Mouse (Mus musculus): ENCODE results near the gene Ccdc32.

The Ccdc32 gene

GRCm38 (mm10) chr2:119015604-119016180 is 13.5 kb downstream of the Ccdc32 start:
- no peak for DNase-seq (ENCODE audit: low spot score)

GRCm38 (mm10) chr2:119014989-119015388 is 14.2 kb downstream of the Ccdc32 start:
- no peak for DNase-seq (ENCODE audit: low spot score)

GRCm38 (mm10) chr2:119009376-119009775 is 19.8 kb downstream of the Ccdc32 start:
- DNase-seq (ENCODE audit: low spot score): no peak

DNA sequence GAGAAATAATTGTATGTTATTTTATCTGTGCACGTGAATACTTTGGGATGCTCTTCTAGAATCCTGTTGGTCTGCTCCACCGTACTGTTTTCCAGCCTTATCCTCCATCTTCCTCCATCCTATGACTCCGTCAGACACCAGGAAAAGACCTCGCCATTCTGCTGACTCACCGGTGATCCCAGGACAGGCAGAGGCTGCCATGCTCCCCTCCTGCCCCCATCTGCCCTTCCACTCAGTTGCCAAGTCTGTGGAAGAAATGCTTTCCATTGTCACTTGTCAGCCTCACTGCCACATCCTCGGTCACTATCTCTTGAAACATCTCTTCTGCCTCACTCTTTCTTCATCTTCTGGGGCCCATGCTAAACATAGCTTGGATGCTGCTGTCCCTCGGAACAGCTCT is 22.3 kb downstream of the Ccdc32 start:
- DNase-seq (ENCODE audit: low spot score): no peak

DNA sequence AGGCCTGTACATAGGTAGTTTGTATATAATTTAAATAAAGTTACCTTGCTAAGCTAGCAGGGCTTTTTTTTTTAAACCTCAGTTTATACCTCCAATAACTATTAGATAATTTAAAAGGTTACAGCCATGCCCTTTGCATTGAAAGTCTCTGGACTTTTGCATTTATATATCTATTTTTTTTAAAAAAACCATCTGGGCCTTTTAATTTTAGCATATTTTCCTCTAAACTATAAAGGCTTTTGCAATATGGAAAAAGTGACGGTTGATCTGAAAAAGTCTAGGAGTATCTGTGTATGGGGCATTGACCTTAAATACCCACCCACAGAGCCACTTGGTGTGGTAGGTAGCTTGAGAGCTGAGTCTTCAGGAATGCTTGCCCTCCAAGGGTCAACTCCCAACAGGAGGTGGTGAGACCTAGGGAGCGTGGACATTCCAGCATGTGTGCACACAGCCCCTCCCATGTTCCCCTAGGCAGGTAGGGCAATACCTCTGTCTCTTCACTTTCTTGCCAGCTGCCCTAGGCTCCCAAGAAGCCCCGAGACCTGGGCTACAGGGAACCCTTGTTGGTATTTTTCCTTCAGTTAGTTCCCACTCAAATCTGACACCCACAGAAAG is 30.1 kb downstream of the Ccdc32 start:
- no peak for DNase-seq (ENCODE audit: low spot score)

DNA sequence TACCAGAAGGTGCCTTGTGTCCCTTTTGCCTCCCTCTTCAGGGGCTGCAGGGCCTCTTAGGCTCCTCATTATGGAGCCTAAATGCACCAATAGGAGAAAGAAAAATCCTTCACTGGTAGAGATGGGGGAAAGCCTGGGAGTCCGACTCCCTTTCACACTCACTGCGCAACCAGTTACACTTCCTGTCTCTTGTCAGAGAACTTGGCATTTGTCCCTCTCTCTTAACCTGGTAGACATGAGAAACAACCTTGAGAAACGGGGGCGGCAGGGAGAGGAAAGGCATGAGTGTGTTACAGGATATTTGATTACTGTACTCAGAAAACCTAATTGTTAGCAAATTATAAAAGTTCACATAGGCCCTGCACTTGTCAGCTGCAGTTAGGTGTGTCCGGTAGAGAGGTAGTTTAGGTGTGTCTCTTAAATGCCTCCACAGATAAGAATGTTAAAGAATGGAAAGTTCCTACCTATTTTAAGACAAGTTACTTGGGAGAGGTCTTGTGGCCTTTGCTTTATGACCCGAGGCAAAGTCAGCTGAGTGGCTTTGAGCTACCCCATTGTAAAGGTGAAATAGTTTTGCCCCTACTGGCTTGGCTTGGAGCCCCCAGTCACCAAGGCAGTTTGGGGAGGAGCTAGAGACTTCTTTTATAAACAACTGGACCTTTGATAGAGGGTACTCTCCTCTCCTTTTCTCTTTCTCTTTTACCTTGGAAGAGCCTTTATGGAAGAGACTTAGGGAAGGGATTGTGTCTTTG is 30.9 kb downstream of the Ccdc32 start:
- no peak for DNase-seq (ENCODE audit: low spot score)

- no peak for DNase-seq (ENCODE audit: low spot score)
Observed at GRCm38 (mm10) chr2:118996798-118997105, 32.4 kb downstream of the Ccdc32 start.

- DNase-seq (ENCODE audit: low spot score): no peak
Observed at GRCm38 (mm10) chr2:118995919-118996797, 33.0 kb downstream of the Ccdc32 start.

DNA sequence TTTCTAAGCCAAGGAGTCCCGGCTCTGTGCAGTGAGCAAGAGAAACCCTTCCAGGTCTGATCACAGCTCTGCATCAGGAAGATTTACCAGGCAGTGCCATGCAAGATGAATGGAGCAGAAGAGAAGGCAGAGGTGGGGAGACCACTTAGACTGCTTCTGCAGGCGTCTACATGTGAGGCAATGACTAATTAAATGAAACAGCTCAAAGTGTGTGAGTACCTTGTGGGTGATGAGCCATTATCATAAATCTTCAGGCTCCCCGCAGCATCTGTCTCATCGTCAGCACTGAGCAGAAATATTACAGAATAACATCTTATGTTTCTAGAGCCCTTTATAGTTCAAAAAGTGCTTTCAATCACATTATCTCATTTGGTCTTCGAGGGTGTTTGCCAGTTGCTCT is 33.7 kb downstream of the Ccdc32 start:
- no peak for DNase-seq (ENCODE audit: low spot score)

GRCm38 (mm10) chr2:118983812-118984211 is 45.4 kb downstream of the Ccdc32 start:
- DNase-seq (ENCODE audit: low spot score): no peak

- no peak for DNase-seq (ENCODE audit: low spot score)
Observed at GRCm38 (mm10) chr2:118980841-118981240, 48.4 kb downstream of the Ccdc32 start.

DNA sequence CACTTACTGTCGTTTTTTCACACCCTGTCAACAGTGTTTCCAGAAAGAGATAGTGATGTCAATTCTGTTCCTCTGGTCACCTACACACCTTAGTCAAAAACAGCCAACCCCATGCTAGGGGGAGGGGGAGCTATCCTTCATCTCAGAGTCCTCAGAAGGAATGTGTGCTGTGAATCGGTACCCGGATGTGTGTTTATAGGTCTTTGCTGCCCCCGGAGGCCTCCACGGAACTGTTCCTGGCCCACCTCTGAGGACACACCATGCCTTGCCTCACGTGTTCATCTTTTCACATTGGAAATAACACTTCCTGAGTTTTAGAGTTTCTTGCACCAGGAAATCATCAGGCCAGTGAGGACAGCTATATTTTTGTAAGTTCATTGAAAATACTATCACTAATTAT is 51.1 kb downstream of the Ccdc32 start:
- DNase-seq (ENCODE audit: low spot score): no peak

DNA sequence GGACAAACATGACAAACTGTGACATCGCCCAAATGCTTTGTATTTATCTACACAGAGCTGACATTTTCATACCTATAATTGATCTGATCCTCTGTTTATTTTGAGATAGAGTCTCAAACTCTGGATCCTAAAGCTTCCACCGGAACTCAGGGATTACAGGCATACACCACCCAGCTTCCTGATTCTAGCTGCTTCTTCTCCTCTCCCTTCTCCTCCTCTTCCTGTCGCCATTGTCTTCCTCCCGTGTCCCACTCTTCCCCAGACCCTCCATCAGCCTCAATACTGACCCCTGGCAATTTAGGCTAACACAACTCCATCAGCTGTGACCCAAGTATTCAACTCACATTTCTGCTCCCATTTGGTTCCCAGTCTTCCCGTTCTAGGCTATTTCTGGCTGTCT is 52.3 kb downstream of the Ccdc32 start:
- no peak for DNase-seq (ENCODE audit: low spot score)

- DNase-seq (ENCODE audit: low spot score): peak; percentile 64
Observed at GRCm38 (mm10) chr2:118976282-118976929, 52.8 kb downstream of the Ccdc32 start.

DNA sequence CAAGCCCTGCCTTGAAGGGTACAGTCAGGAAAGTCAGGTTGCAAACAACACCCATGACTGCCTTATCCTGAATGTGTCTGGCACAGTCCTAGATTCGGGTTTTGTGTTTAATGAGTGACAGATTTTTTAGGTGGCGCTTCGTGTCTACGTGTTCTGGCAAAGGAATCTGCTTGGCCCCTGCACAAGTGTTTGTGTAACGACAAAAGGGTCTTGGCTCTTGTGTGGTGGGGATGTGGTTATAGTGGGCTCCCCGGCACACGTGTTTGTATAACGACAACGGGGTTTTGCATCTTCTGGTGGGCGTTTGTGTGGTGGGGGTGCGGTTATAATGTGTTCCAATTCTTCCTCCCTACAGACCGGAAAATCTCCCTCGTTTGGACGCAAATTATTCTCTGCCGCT is 53.3 kb downstream of the Ccdc32 start:
- DNase-seq (ENCODE audit: low spot score): no peak

DNA sequence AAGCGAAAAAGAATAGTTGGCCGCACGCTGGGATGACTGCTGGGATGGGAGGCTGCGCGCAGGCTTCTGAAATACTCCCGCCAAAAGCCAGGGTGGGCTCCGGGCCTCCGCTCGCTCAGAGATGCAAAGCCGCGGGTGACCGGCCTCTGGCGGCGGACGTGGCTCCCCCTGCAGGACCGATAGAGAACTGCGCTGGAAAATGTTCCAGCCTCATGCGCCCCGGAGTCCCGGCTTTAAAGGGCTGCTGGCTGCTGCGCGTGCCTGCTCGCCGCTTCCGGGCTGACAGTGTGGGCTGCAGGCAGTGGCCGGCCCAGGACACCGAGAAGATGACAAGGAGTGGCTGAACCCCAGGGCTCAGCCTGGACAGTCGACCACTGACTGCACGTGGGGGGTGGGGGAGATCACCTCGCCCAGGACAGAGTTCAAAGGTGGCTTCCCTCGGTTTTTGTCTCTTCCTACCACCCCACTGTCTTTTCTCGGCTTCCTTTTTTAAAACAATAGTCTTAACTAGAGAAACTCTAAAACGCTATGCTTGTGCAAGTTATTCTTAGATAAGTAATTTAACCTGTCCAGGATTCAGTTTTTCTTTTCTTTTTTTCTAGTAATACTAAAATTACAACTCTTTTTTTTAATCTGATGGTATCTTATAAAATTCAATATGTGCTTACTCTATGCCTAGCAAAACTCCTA is 56.4 kb downstream of the Ccdc32 start:
- DNase-seq (ENCODE audit: low spot score): peak; percentile 64

DNA sequence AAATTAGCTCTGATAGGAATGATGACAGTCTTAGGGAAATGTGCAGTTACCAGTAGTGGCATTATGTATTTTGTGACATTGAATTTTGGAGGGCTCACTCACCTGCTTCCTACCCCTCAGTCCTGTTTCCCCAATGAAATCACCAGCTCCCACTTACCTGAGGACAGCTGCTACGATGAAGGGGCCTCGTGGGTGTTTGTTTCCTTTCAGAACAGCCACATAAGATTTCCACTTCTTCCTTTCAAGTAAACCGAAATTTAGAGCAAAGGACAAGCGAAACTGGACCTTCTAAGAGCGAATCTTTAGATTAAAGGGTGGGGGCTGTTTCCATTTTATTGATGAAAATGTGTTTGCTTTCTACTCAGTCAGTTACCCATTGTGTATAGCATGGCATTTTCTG is 57.1 kb downstream of the Ccdc32 start:
- DNase-seq (ENCODE audit: low spot score): no peak

- no peak for DNase-seq (ENCODE audit: low spot score)
Observed at GRCm38 (mm10) chr2:118969585-118970147, 59.5 kb downstream of the Ccdc32 start.

Measured in layer of hippocampus, adult 9-10 months (tissue).